Mouse (Mus musculus) ovary, postnatal 36 days (tissue): ENCODE measurements at regions not wholly inside any gene's neighbourhood (a gene's known extent, or its start where the extent isn't known, plus 50 kb on each side); places are given as distances from the start of the nearest gene placed in this dataset.

Source experiments
- DNase-seq: peaks from one replicate; pipeline ENCODE4 v3.0.0; 2022; ENCODE audit warnings: low spot score, mixed read lengths

GRCm38 (mm10) chr8:26811533-26812236 is 165.4 kb upstream of the Zfp703 start:
- peak; percentile 24 for DNase-seq

- DNase-seq = no peak
Observed at GRCm38 (mm10) chr8:26813198-26813815, 163.8 kb upstream of the Zfp703 start.

- no peak for DNase-seq
Observed at GRCm38 (mm10) chr8:26815020-26815584, 162.0 kb upstream of the Zfp703 start.

GRCm38 (mm10) chr8:26816977-26817376 is 160.1 kb upstream of the Zfp703 start:
- DNase-seq = no peak

GRCm38 (mm10) chr8:26824189-26824941 is 152.8 kb upstream of the Zfp703 start:
- DNase-seq = no peak

GRCm38 (mm10) chr8:26828311-26828909 is 148.7 kb upstream of the Zfp703 start:
- DNase-seq = no peak

GRCm38 (mm10) chr8:26829313-26829712 is 147.8 kb upstream of the Zfp703 start:
- no peak for DNase-seq

GRCm38 (mm10) chr8:26831148-26831547 is 146.0 kb upstream of the Zfp703 start:
- DNase-seq = no peak

- no peak for DNase-seq
Observed at GRCm38 (mm10) chr8:26831790-26832189, 145.3 kb upstream of the Zfp703 start.

GRCm38 (mm10) chr8:26832546-26832945 is 144.6 kb upstream of the Zfp703 start:
- no peak for DNase-seq

- DNase-seq = peak; percentile 73
Observed at GRCm38 (mm10) chr8:26833297-26833696, 143.8 kb upstream of the Zfp703 start.

- no peak for DNase-seq
Observed at GRCm38 (mm10) chr8:26833784-26834183, 143.3 kb upstream of the Zfp703 start.

- DNase-seq = no peak
Observed at GRCm38 (mm10) chr8:26834604-26835003, 142.5 kb upstream of the Zfp703 start.

- DNase-seq = no peak
Observed at GRCm38 (mm10) chr8:26835076-26835475, 142.0 kb upstream of the Zfp703 start.

- no peak for DNase-seq
Observed at GRCm38 (mm10) chr8:26835616-26836015, 141.5 kb upstream of the Zfp703 start.

GRCm38 (mm10) chr8:26836552-26836951 is 140.6 kb upstream of the Zfp703 start:
- no peak for DNase-seq

GRCm38 (mm10) chr8:26840286-26840685 is 136.8 kb upstream of the Zfp703 start:
- no peak for DNase-seq

GRCm38 (mm10) chr8:26840745-26841680 is 136.1 kb upstream of the Zfp703 start:
- DNase-seq = no peak

- DNase-seq = no peak
Observed at GRCm38 (mm10) chr8:26843714-26844113, 133.4 kb upstream of the Zfp703 start.

GRCm38 (mm10) chr8:26844132-26844808 is 132.9 kb upstream of the Zfp703 start:
- DNase-seq = no peak

GRCm38 (mm10) chr8:26844809-26845143 is 132.3 kb upstream of the Zfp703 start:
- DNase-seq = no peak
